Mouse (Mus musculus): ENCODE data around the gene Hivep1. TPM values are rescaled to one million over a fixed set of nuclear protein-coding genes. Genes with fewer than 3 reads are reported as not detected.
A peak's percentile ranks its signal among the peaks of the same experiment; 100 is the strongest.

The Hivep1 gene
- polyA plus RNA-seq, 2 experiments, result 13.4 to 15.7 TPM

DNA sequence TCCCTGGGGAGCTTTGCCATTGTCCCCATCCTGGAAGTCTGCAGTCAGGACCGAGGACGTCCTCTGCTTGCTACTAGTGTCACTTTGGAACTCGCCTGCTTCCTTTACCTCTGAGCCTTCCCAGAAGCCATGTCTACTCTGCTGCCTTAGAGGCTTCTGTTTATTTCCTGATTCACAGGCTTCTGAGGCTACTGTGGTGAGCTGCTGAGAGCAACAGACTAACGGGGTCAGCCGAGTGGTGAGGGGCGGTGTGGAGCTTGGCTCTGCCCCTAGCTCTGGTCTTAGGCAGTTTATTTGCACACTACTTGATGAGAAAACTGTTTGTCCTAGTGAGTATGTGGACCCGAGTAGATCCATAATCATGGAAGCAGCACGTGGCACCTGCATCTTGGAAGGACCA, 37.2 kb downstream of the Hivep1 start:
- Histone ChIP-seq H3K27me3 (ENCODE audit: control insufficient read depth, insufficient read depth, low read length) (no peaks in the 10 kb centered on the region), H3K4me2 (replicated peaks; ENCODE audit: low read depth, low read length, severe bottlenecking) (no peak overlapping the region), H3K4me1 (ENCODE audit: control insufficient read depth, insufficient read depth, low read length) (peaks cover 15% of the 10 kb centered on the region), H3K9me3 (ENCODE audit: control insufficient read depth, low read length) (no peaks in the 10 kb centered on the region), H3K9ac (ENCODE audit: low read depth, low read length, severe bottlenecking) (no peak overlapping the region), H3K4me3 (replicated peaks; ENCODE audit: low read length) (no peak overlapping the region), H3K27ac (replicated peaks; ENCODE audit: low read depth, low read length) (no peak overlapping the region), H3K36me3 (ENCODE audit: control insufficient read depth, insufficient read depth, low read length) (0 out of 2 replicates have a peak, but pooled peaks cover 3% of the 10 kb centered on the region)
- DNase-seq (ENCODE audit: low spot score) (no peak), ATAC-seq (ENCODE audit: low FRiP score, low read depth) (no peak)
- no peak for TF ChIP-seq POLR2A (IDR thresholded peaks at IDR 0.05; ENCODE audit: borderline replicate concordance, extremely low read depth, insufficient read depth, insufficient read length)
- 74% methylated on average over 8 of the region's 8 CpGs for WGBS

DNA sequence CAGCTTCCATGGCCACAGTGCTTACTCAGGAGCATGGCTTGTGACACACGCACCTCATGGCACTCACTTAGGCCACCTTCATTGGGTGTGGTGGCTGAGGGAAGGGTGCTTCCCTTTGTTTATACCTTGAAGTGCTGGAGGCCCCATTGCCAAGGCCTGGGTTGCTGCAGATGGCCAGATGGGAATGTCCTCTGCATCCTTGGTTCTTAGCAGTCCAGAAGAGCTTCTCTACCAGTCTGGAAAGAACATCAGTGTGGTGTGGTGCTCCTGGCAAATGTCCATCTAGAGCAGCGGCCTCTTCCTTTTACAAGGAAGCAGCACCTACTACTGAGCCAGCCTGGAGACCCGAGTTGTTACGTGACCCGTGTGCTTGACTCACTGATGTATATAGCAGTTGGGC, 38.9 kb downstream of the Hivep1 start:
- no peaks in the 10 kb centered on the region for H3K9me3 ChIP-seq (ENCODE audit: control insufficient read depth, low read length)
- ATAC-seq (ENCODE audit: low FRiP score, low read depth) (no peak), DNase-seq (ENCODE audit: low spot score) (no peak)
- no peak overlapping the region for H3K27ac ChIP-seq (replicated peaks; ENCODE audit: low read depth, low read length)
- H3K4me2 ChIP-seq (replicated peaks; ENCODE audit: low read depth, low read length, severe bottlenecking), result no peak overlapping the region
- TF ChIP-seq POLR2A (IDR thresholded peaks at IDR 0.05; ENCODE audit: borderline replicate concordance, extremely low read depth, insufficient read depth, insufficient read length), result no peak
- H3K4me1 ChIP-seq (ENCODE audit: control insufficient read depth, insufficient read depth, low read length), result peaks cover 15% of the 10 kb centered on the region
- H3K27me3 ChIP-seq (ENCODE audit: control insufficient read depth, insufficient read depth, low read length), result no peaks in the 10 kb centered on the region
- no peak overlapping the region for H3K9ac ChIP-seq (ENCODE audit: low read depth, low read length, severe bottlenecking)
- 0 out of 2 replicates have a peak, but pooled peaks cover 3% of the 10 kb centered on the region for H3K36me3 ChIP-seq (ENCODE audit: control insufficient read depth, insufficient read depth, low read length)
- WGBS, result 70% methylated on average over 5 of the region's 5 CpGs
- no peak overlapping the region for H3K4me3 ChIP-seq (replicated peaks; ENCODE audit: low read length)

DNA sequence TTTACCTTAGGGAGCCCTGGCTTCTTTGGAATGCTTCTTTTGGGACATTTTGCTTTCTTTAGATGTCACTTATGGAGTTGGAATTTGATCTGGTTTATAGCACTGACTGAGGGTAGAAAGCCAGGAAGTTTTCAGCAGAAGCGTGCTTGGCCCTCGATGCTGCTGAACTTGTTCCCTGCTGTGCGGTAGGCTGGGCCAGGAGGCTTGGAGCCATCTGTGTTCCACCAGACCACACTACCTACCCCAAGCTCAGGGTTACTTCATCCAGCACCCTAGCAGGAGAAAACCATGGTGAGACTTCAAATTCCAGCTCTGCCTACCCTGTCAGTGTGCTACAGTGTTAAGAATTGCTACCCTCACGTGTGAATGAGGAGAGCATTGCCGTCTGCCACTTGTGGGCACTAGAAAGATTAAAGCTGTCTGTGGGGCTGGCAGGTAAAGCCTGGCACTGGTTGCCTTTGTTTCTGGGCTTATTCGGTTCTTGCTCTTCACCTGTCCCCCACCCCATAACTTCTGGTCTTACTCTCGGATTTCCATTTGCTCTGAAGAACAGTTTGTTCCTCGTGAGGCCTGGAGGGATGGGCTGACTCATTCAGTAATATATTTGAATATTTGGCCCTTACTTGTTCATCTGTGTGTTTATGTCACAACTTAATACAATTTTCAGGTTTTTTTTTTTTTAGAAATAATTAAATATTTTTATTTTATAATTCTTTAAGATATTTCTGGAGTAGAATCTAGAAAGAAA, 40.7 kb downstream of the Hivep1 start:
- no peak overlapping the region for H3K9ac ChIP-seq (ENCODE audit: low read depth, low read length, severe bottlenecking)
- 0 out of 2 replicates have a peak, but pooled peaks cover 3% of the 10 kb centered on the region for H3K36me3 ChIP-seq (ENCODE audit: control insufficient read depth, insufficient read depth, low read length)
- no peaks in the 10 kb centered on the region for H3K27me3 ChIP-seq (ENCODE audit: control insufficient read depth, insufficient read depth, low read length)
- DNase-seq (ENCODE audit: low spot score), result peak; percentile 23
- H3K9me3 ChIP-seq (ENCODE audit: control insufficient read depth, low read length), result no peaks in the 10 kb centered on the region
- 32% methylated on average over 8 of the region's 8 CpGs for WGBS
- peak; percentile 37; the same call in 1 of the 2 replicates for ATAC-seq (ENCODE audit: low FRiP score, low read depth)
- H3K4me1 ChIP-seq (ENCODE audit: control insufficient read depth, insufficient read depth, low read length), result peaks cover 19% of the 10 kb centered on the region
- H3K4me2 ChIP-seq (replicated peaks; ENCODE audit: low read depth, low read length, severe bottlenecking), result no peak overlapping the region
- no peak overlapping the region for H3K4me3 ChIP-seq (replicated peaks; ENCODE audit: low read length)
- H3K27ac ChIP-seq (replicated peaks; ENCODE audit: low read depth, low read length), result no peak overlapping the region
- TF ChIP-seq POLR2A (IDR thresholded peaks at IDR 0.05; ENCODE audit: borderline replicate concordance, extremely low read depth, insufficient read depth, insufficient read length), result no peak

DNA sequence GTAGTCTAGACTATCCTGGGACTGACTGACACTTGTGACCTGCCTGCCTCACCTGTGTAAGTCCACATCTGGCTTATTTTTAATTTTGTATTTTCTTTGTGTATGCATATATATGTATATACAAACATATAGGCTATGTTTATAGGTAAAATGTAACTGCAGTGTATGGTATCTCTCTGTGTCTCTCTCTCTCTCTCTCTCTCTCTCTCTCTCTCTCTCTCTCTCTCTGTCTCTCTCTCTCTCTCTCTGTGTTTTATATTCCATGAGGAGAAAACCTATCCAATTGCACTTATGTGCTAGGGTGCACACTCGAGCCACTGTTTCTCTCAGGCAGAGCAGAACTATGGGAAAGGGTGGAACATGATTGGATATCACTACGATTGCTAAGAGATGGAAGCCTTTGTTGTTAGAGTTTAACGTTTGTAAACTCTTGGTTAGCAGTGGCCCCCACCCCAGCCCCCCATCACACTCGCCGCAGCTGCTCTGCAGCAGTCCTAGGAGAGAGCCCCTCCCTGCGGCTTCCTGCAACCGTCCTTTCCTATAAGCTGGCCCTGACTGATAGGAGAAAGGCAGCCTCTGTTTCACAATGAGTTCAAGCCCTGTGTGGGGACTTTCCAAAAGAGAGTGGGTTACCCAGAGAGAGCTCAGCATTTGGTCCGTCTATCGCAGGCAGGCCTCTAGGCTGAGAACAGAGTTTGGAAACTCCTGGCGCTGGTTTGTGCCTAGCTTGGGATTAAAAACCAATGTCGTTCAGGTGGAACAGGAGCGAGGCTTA, 41.6 kb downstream of the Hivep1 start:
- 60% methylated on average over 12 of the region's 12 CpGs for WGBS
- DNase-seq (ENCODE audit: low spot score) (no peak), ATAC-seq (ENCODE audit: low FRiP score, low read depth) (no peak)
- TF ChIP-seq POLR2A (IDR thresholded peaks at IDR 0.05; ENCODE audit: borderline replicate concordance, extremely low read depth, insufficient read depth, insufficient read length), result no peak
- Histone ChIP-seq H3K4me3 (replicated peaks; ENCODE audit: low read length) (no peak overlapping the region), H3K9ac (ENCODE audit: low read depth, low read length, severe bottlenecking) (no peak overlapping the region), H3K36me3 (ENCODE audit: control insufficient read depth, insufficient read depth, low read length) (0 out of 2 replicates have a peak, but pooled peaks cover 3% of the 10 kb centered on the region), H3K4me1 (ENCODE audit: control insufficient read depth, insufficient read depth, low read length) (peaks cover 19% of the 10 kb centered on the region), H3K4me2 (replicated peaks; ENCODE audit: low read depth, low read length, severe bottlenecking) (no peak overlapping the region), H3K27me3 (ENCODE audit: control insufficient read depth, insufficient read depth, low read length) (no peaks in the 10 kb centered on the region), H3K27ac (replicated peaks; ENCODE audit: low read depth, low read length) (no peak overlapping the region), H3K9me3 (ENCODE audit: control insufficient read depth, low read length) (no peaks in the 10 kb centered on the region)

DNA sequence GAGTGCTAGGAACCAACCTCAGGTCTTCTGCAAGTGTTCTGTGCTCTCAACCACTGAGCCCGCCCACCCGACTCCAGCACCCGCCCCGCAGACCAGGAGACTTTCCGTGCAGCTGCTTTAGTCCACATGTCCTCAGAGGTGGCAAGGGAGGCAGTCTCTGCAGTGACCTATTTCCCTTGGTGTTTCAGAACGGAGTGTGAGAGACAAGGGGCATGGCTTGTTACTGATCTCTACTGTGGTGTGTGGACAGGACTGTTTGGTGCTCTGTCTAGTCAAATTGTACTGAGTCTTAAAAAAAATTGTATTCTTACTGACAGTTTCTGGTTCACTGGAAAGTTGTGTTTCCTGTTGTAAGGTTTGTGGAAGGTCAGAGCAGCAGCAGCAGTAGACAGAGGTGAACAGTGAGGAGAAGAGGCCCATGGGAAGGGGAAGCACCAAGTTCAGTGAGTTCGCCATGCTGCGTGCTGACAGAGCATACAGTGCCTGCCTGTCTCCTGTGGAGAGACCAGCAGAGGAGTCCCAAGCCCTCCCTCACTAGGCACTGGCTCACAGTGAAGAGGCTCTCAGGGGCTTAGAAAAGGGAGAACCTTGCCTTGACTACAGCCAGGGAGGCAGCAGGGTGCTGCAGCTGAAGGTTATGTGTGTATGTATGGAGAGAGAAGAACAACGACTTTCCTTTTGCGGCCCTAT, 44.1 kb downstream of the Hivep1 start:
- no peak overlapping the region for H3K9ac ChIP-seq (ENCODE audit: low read depth, low read length, severe bottlenecking)
- no peak for ATAC-seq (ENCODE audit: low FRiP score, low read depth)
- H3K27ac ChIP-seq (replicated peaks; ENCODE audit: low read depth, low read length), result no peak overlapping the region
- no peak overlapping the region for H3K4me2 ChIP-seq (replicated peaks; ENCODE audit: low read depth, low read length, severe bottlenecking)
- H3K4me1 ChIP-seq (ENCODE audit: control insufficient read depth, insufficient read depth, low read length), result peaks cover 19% of the 10 kb centered on the region
- 60% methylated on average over 10 of the region's 10 CpGs for WGBS
- no peak for TF ChIP-seq POLR2A (IDR thresholded peaks at IDR 0.05; ENCODE audit: borderline replicate concordance, extremely low read depth, insufficient read depth, insufficient read length)
- H3K9me3 ChIP-seq (ENCODE audit: control insufficient read depth, low read length), result no peaks in the 10 kb centered on the region
- DNase-seq (ENCODE audit: low spot score), result no peak
- H3K27me3 ChIP-seq (ENCODE audit: control insufficient read depth, insufficient read depth, low read length), result no peaks in the 10 kb centered on the region
- no peak overlapping the region for H3K4me3 ChIP-seq (replicated peaks; ENCODE audit: low read length)
- no peaks in the 10 kb centered on the region for H3K36me3 ChIP-seq (ENCODE audit: control insufficient read depth, insufficient read depth, low read length)
